In genomic region chr16:76265874-76266273, GRCm38 (mm10) we compare ENCODE assay signal across 25 mouse cellular contexts.
"Had no signal": no experiment of that assay in that cellular context is flagged by ENCODE, and none has a peak within 500 bp of the region (broad histone marks: within the 10 kb centered on the region; RNA-seq: fewer than 3 reads in every experiment).

No protein-coding gene starts in this region.

- H3K4me1 ChIP-seq: heart, embryonic 13.5 days; heart, embryonic 15.5 days; intestine, embryonic 15.5 days; limb, embryonic 15.5 days had no signal

- H3K4me2 ChIP-seq: heart, embryonic 11.5 days; heart, embryonic 13.5 days; heart, embryonic 15.5 days; hindbrain, embryonic 13.5 days; intestine, embryonic 15.5 days; limb, embryonic 13.5 days; limb, embryonic 15.5 days had no signal

- H3K36me3 ChIP-seq: heart, embryonic 13.5 days; heart, embryonic 15.5 days; hindbrain, embryonic 10.5 days; hindbrain, embryonic 13.5 days; intestine, embryonic 15.5 days; limb, embryonic 13.5 days; limb, embryonic 15.5 days had no signal

- ATAC-seq: hindbrain, embryonic 16.5 days; inflammation-experienced regulatory T-cells, adult 6 months; intestine, embryonic 15.5 days; intestine, postnatal 0 days had no signal

- H3K9me3 ChIP-seq: heart, embryonic 13.5 days; heart, embryonic 15.5 days; hindbrain, embryonic 10.5 days; hindbrain, embryonic 13.5 days; intestine, embryonic 15.5 days; limb, embryonic 13.5 days; limb, embryonic 15.5 days had no signal

- DNase-seq: gastrocnemius, adult 2 months; gastrocnemius, postnatal 10 days; gastrocnemius, postnatal 25 days; heart, adult 2 months; heart, postnatal 14 days; heart, postnatal 4 days; kidney, adult 18-20 months; kidney, adult 8-10 months; kidney, postnatal 14 days; kidney, postnatal 36 days; layer of hippocampus, adult 9-11 months; layer of hippocampus, postnatal 36 days; left cerebral cortex, postnatal 4 days had no signal

- H3K4me3 ChIP-seq: gastrocnemius, adult 2 months; heart, adult 2 months; heart, embryonic 13.5 days; heart, embryonic 15.5 days; hindbrain, embryonic 10.5 days; hindbrain, embryonic 13.5 days; intestine, embryonic 15.5 days; limb, embryonic 13.5 days; limb, embryonic 15.5 days had no signal

- H3K9ac ChIP-seq: heart, embryonic 13.5 days; heart, embryonic 15.5 days; hindbrain, embryonic 13.5 days; intestine, embryonic 15.5 days; limb, embryonic 13.5 days; limb, embryonic 15.5 days had no signal

- H3K27ac ChIP-seq: gastrocnemius, adult 2 months; heart, adult 2 months; heart, embryonic 13.5 days; heart, embryonic 15.5 days; hindbrain, embryonic 10.5 days; hindbrain, embryonic 13.5 days; intestine, embryonic 15.5 days; kidney, postnatal 0 days; limb, embryonic 13.5 days; limb, embryonic 15.5 days had no signal

- H3K27me3 ChIP-seq: heart, embryonic 13.5 days; heart, embryonic 15.5 days; hindbrain, embryonic 13.5 days; intestine, embryonic 15.5 days; limb, embryonic 13.5 days; limb, embryonic 15.5 days had no signal
